Mouse (Mus musculus) MEL (cell line): ENCODE data around the gene Ubiad1. TPM values are rescaled to one million over a fixed set of nuclear protein-coding genes. Genes with fewer than 3 reads are reported as not detected.

ENCODE experiments used
- DNase-seq: peaks from one replicate; pipeline ENCODE4 v3.0.0; 2011; ENCODE audit warnings: low read depth, low spot score
- H3K27ac ChIP-seq: 2 replicates; pipeline ENCODE4 v1.5.1; 2012; ENCODE audit warnings: low read depth, mild to moderate bottlenecking, control low read depth, low read length, moderate library complexity; ENCODE audit not compliant: control insufficient read depth
- H3K27me3 ChIP-seq, 2 experiments: fragments of 150-350 bp in 1 of 2; sonication (generic) in 1 of 2; 2 replicates each; pipeline ENCODE4 v1.6.1; 2012; ENCODE audit warnings: low read length in 2 of 2, mild to moderate bottlenecking in 2 of 2, improper control_type of control experiment in 1 of 2, moderate library complexity in 1 of 2; ENCODE audit not compliant: insufficient read depth in 2 of 2, control insufficient read depth in 1 of 2
- H3K36me3 ChIP-seq, 2 experiments: 2 replicates each; pipeline ENCODE4 v1.6.1; 2012 to 2014; ENCODE audit warnings: low read length in 2 of 2, improper control_type of control experiment in 1 of 2, inconsistent platforms in 1 of 2, mild to moderate bottlenecking in 1 of 2; ENCODE audit not compliant: insufficient read depth in 2 of 2, control insufficient read depth in 1 of 2
- H3K4me1 ChIP-seq, 2 experiments: fragments of 150-350 bp in 1 of 2; sonication (generic) in 1 of 2; 2 replicates each; pipeline ENCODE4 v1.6.1; 2012; ENCODE audit warnings: low read length in 2 of 2, improper control_type of control experiment in 1 of 2, mild to moderate bottlenecking in 1 of 2; ENCODE audit not compliant: insufficient read depth in 2 of 2, control insufficient read depth in 1 of 2
- H3K4me3 ChIP-seq, 2 experiments: fragments of 150-350 bp in 1 of 2; sonication (generic) in 1 of 2; 2 replicates each; pipeline ENCODE4 v1.5.1; 2012; ENCODE audit warnings: low read depth in 2 of 2, low read length in 2 of 2, mild to moderate bottlenecking in 2 of 2, moderate library complexity in 2 of 2, control low read depth in 1 of 2, improper control_type of control experiment in 1 of 2; ENCODE audit not compliant: control insufficient read depth in 1 of 2, insufficient read depth in 1 of 2
- H3K79me2 ChIP-seq: 2 replicates; pipeline ENCODE4 v1.6.1; 2012; ENCODE audit warnings: mild to moderate bottlenecking, low read length, moderate library complexity; ENCODE audit not compliant: control insufficient read depth, poor library complexity, insufficient read depth
- H3K9ac ChIP-seq: 2 replicates; pipeline ENCODE4 v1.6.1; 2012; ENCODE audit warnings: low read depth, mild to moderate bottlenecking, control low read depth, low read length, moderate library complexity; ENCODE audit not compliant: control insufficient read depth, poor library complexity, severe bottlenecking
- H3K9me3 ChIP-seq: fragments of 150-350 bp; sonication (generic); replicated peaks from 2 replicates; pipeline ENCODE4 v1.6.1; 2012; ENCODE audit warnings: mild to moderate bottlenecking, low read length, improper control_type of control experiment, moderate library complexity; ENCODE audit not compliant: insufficient read depth
- CHD2 ChIP-seq: IDR thresholded peaks from 2 replicates; pipeline ENCODE4 v1.6.1; 2011; ENCODE audit warnings: low read length, improper control_type of control experiment
- CTCF ChIP-seq, 3 experiments: IDR thresholded peaks in 2 of 3; conservative IDR thresholded peaks in 1 of 3; 2 replicates each; pipeline ENCODE4 v1.5.1; 2011 to 2012; ENCODE audit warnings: low read length in 3 of 3, low read depth in 2 of 3, mild to moderate bottlenecking in 2 of 3, improper control_type of control experiment in 1 of 3, inconsistent platforms in 1 of 3, mixed read lengths in 1 of 3, moderate library complexity in 1 of 3; ENCODE audit not compliant: control insufficient read depth in 1 of 3, insufficient read depth in 1 of 3, poor library complexity in 1 of 3, severe bottlenecking in 1 of 3
- E2F4 ChIP-seq: IDR thresholded peaks from 2 replicates; pipeline ENCODE4 v1.6.1; 2011; ENCODE audit warnings: low read depth, low read length, improper control_type of control experiment, borderline replicate concordance
- ETS1 ChIP-seq: IDR thresholded peaks from 2 replicates; pipeline ENCODE4 v1.6.1; 2012; ENCODE audit warnings: low read depth, mild to moderate bottlenecking, inconsistent platforms, low read length, improper control_type of control experiment, moderate library complexity
- GATA1 ChIP-seq: IDR thresholded peaks from 2 replicates; pipeline ENCODE4 v1.6.1; 2011; ENCODE audit warnings: low read depth, low read length, improper control_type of control experiment
- HCFC1 ChIP-seq: IDR thresholded peaks from 2 replicates; pipeline ENCODE4 v1.6.1; 2012; ENCODE audit warnings: low read depth, mild to moderate bottlenecking, inconsistent platforms, low read length, improper control_type of control experiment, moderate library complexity
- KAT2A ChIP-seq: conservative IDR thresholded peaks from 2 replicates; pipeline ENCODE4 v1.6.1; 2012; ENCODE audit warnings: low read depth, low read length, improper control_type of control experiment, inconsistent platforms
- MAFK ChIP-seq: IDR thresholded peaks from 2 replicates; pipeline ENCODE4 v1.6.1; 2011; ENCODE audit warnings: low read depth, mild to moderate bottlenecking, low read length, improper control_type of control experiment, borderline replicate concordance
- MAZ ChIP-seq: IDR thresholded peaks from 2 replicates; pipeline ENCODE4 v1.6.1; 2012; ENCODE audit warnings: low read depth, mild to moderate bottlenecking, inconsistent platforms, low read length, improper control_type of control experiment
- MYB ChIP-seq: IDR thresholded peaks from 2 replicates; pipeline ENCODE4 v1.6.1; 2011; ENCODE audit warnings: mild to moderate bottlenecking, low read depth, low read length, improper control_type of control experiment
- MYC ChIP-seq: IDR thresholded peaks from 2 replicates; pipeline ENCODE4 v1.6.1; 2011; ENCODE audit warnings: low read depth, mild to moderate bottlenecking, low read length, improper control_type of control experiment, moderate library complexity
- NELFE ChIP-seq: IDR thresholded peaks from 2 replicates; pipeline ENCODE4 v1.6.1; 2011; ENCODE audit warnings: low read depth, low read length, improper control_type of control experiment
- NRF1 ChIP-seq: IDR thresholded peaks from 2 replicates; pipeline ENCODE4 v1.6.1; 2014; ENCODE audit warnings: low read depth, mild to moderate bottlenecking, inconsistent platforms, low read length, improper control_type of control experiment, moderate library complexity; ENCODE audit not compliant: poor library complexity, insufficient read depth, severe bottlenecking
- POLR2AphosphoS2 ChIP-seq: IDR thresholded peaks from 2 replicates; pipeline ENCODE4 v1.6.1; 2011; ENCODE audit warnings: low read length, improper control_type of control experiment
- POLR2AphosphoS5 ChIP-seq: IDR thresholded peaks from 2 replicates; pipeline ENCODE4 v1.6.1; 2012; ENCODE audit warnings: low read depth, borderline replicate concordance, mild to moderate bottlenecking, inconsistent platforms, low read length, moderate library complexity, mixed read lengths
- RCOR1 ChIP-seq: IDR thresholded peaks from 2 replicates; pipeline ENCODE4 v1.6.1; 2012; ENCODE audit warnings: low read depth, mild to moderate bottlenecking, inconsistent platforms, low read length, improper control_type of control experiment
- SMC3 ChIP-seq: IDR thresholded peaks from 2 replicates; pipeline ENCODE4 v1.6.1; 2011; ENCODE audit warnings: low read depth, low read length, improper control_type of control experiment
- UBTF ChIP-seq: IDR thresholded peaks from 2 replicates; pipeline ENCODE4 v1.6.1; 2012; ENCODE audit warnings: low read depth, mild to moderate bottlenecking, inconsistent platforms, low read length, improper control_type of control experiment, moderate library complexity, borderline replicate concordance; ENCODE audit not compliant: insufficient read depth
- USF1 ChIP-seq: IDR thresholded peaks from 2 replicates; pipeline ENCODE4 v1.6.1; 2014; ENCODE audit warnings: low read depth, mild to moderate bottlenecking, inconsistent platforms, low read length, improper control_type of control experiment, moderate library complexity
- USF2 ChIP-seq, 2 experiments: IDR thresholded peaks; 2 replicates each; pipeline ENCODE4 v1.6.1; 2011 to 2012; ENCODE audit warnings: improper control_type of control experiment in 2 of 2, low read length in 2 of 2, borderline replicate concordance in 1 of 2, inconsistent platforms in 1 of 2, low read depth in 1 of 2, mild to moderate bottlenecking in 1 of 2; ENCODE audit not compliant: insufficient read depth in 1 of 2
- ZC3H11A ChIP-seq: IDR thresholded peaks from 2 replicates; pipeline ENCODE4 v1.6.1; 2012; ENCODE audit warnings: low read depth, mild to moderate bottlenecking, inconsistent platforms, low read length, improper control_type of control experiment
- ZMIZ1 ChIP-seq: IDR thresholded peaks from 2 replicates; pipeline ENCODE4 v1.6.1; 2012; ENCODE audit warnings: low read depth, mild to moderate bottlenecking, inconsistent platforms, low read length, improper control_type of control experiment, moderate library complexity
- polyA plus RNA-seq, 2 experiments: library from polyadenylated mRNA; stranded (reverse) in 1 of 2; unstranded in 1 of 2; fragments of >175 nt in 1 of 2; fragments of >200 nt in 1 of 2; gene quantifications; 2 replicates each; pipeline versions ENCODE4 v1.2.1 to v1.2.4; 2012; ENCODE audit warnings: low replicate concordance in 2 of 2, low read depth in 1 of 2; ENCODE audit not compliant: insufficient read length in 2 of 2, insufficient read depth in 1 of 2, missing spikeins in 1 of 2
- total RNA-seq: library from RNA; depleted of rRNA; stranded (reverse); fragments of 300-350 nt; gene quantifications from 2 replicates; pipeline ENCODE4 v1.2.3, GENCODE M21; 2012

The Ubiad1 gene
- total and polyA plus RNA-seq, 3 experiments = 19.4 to 24.3 TPM; not detected in 1

- no peaks in the 10 kb centered on the region for H3K27me3 ChIP-seq
- no peaks in the 10 kb centered on the region; a peak in 2 of 4 replicates for H3K36me3 ChIP-seq
- no peak for DNase-seq
- H3K9ac ChIP-seq = no peak overlapping the region
- no peaks in the 10 kb centered on the region for H3K9me3 ChIP-seq
- no peaks in the 10 kb centered on the region for H3K79me2 ChIP-seq
- TF ChIP-seq ETS1 (no peak), CHD2 (no peak), KAT2A (no peak), NELFE (no peak), CTCF (IDR thresholded peaks at IDR 0.05 in 2 of 3, conservative IDR thresholded peaks at IDR 0.05 in 1 of 3; ENCODE audit: control insufficient read depth in 1 of 3, insufficient read depth in 1 of 3, low read depth in 2 of 3, low read length in 3 of 3, poor library complexity in 1 of 3, severe bottlenecking in 1 of 3) (no peak)
- H3K27ac ChIP-seq = no peak overlapping the region
- H3K4me1 ChIP-seq = no peaks in the 10 kb centered on the region
- H3K4me3 ChIP-seq = no peak overlapping the region
Measured at GRCm38 (mm10) chr4:148466511-148467079, 22.0 kb upstream of the Ubiad1 start.

- Histone ChIP-seq H3K9me3 (no peaks in the 10 kb centered on the region), H3K36me3 (no peaks in the 10 kb centered on the region; a peak in 2 of 4 replicates), H3K27ac (no peak overlapping the region), H3K4me3 (no peak overlapping the region), H3K79me2 (no peaks in the 10 kb centered on the region), H3K27me3 (no peaks in the 10 kb centered on the region), H3K9ac (no peak overlapping the region), H3K4me1 (no peaks in the 10 kb centered on the region)
- DNase-seq = no peak
- TF ChIP-seq ZC3H11A (no peak), USF2 (IDR thresholded peaks at IDR 0.05; ENCODE audit: borderline replicate concordance in 1 of 2, insufficient read depth in 1 of 2, low read depth in 1 of 2, low read length in 2 of 2) (no peak), HCFC1 (no peak), MAFK (no peak), POLR2AphosphoS5 (no peak), MYC (no peak), POLR2AphosphoS2 (no peak), UBTF (no peak), NRF1 (no peak), KAT2A (no peak), MYB (no peak), E2F4 (no peak), GATA1 (no peak), NELFE (no peak), ZMIZ1 (no peak), MAZ (no peak), CTCF (IDR thresholded peaks at IDR 0.05 in 2 of 3, conservative IDR thresholded peaks at IDR 0.05 in 1 of 3; ENCODE audit: control insufficient read depth in 1 of 3, insufficient read depth in 1 of 3, low read depth in 2 of 3, low read length in 3 of 3, poor library complexity in 1 of 3, severe bottlenecking in 1 of 3) (no peak), USF1 (no peak), SMC3 (no peak), RCOR1 (no peak)
Measured at GRCm38 (mm10) chr4:148464869-148465268, 20.3 kb upstream of the Ubiad1 start.
